Mouse (Mus musculus) thymus, adult 2 months (tissue): ENCODE measurements around the gene Zfp292.

Experiments used
- CTCF ChIP-seq: fragments of 200-500 bp; IDR thresholded peaks from 2 replicates; pipeline ENCODE4 v1.5.1; 2012; ENCODE audit warnings: mild to moderate bottlenecking, control low read depth, low read length, moderate library complexity, borderline replicate concordance; ENCODE audit not compliant: control insufficient read depth, poor library complexity, insufficient read depth; ENCODE audit errors: extremely low read depth
- POLR2A ChIP-seq: fragments of 200-500 bp; IDR thresholded peaks from 2 replicates; pipeline ENCODE4 v1.6.1; 2012; ENCODE audit warnings: mild to moderate bottlenecking, low read length, control low read depth, moderate library complexity; ENCODE audit not compliant: control insufficient read depth, poor library complexity, insufficient read depth; ENCODE audit errors: extremely low read depth

GRCm38 (mm10) chr4:34823901-34824300 is 58.9 kb downstream of the Zfp292 start:
- TF ChIP-seq CTCF (no peak), POLR2A (no peak)
